Mouse (Mus musculus): ENCODE results near the gene Olfr965. TPM values are rescaled to one million over a fixed set of nuclear protein-coding genes. Genes with fewer than 3 reads are reported as not detected.
"Not testable (repeated sequence)": the region's sequence is repeated elsewhere in the genome, so short reads cannot be mapped to it uniquely, and the experiment has no call there.

Gene Olfr965
- not detected for polyA plus RNA-seq (2017; shearing (Covaris generic))

- no peak for ATAC-seq
These were observed at the start of gene Olfr965 for GRCm38 (mm10) chr9:39711053-39711452. Gene Olfr965 (plus strand): TSS chr9:39711353.

GRCm38 (mm10) chr9:39666905-39667304, 44.2 kb upstream of the Olfr965 start, which contains the start of gene Olfr963:
Gene Olfr963 (plus strand): TSS chr9:39667205.
- no peak for ATAC-seq

- no peak for ATAC-seq
These were observed 41.4 kb upstream of the Olfr965 start for GRCm38 (mm10) chr9:39669723-39670122.

GRCm38 (mm10) chr9:39674820-39675219, 36.3 kb upstream of the Olfr965 start:
- no peak for ATAC-seq

GRCm38 (mm10) chr9:39678557-39678956, 32.6 kb upstream of the Olfr965 start:
- ATAC-seq = no peak

GRCm38 (mm10) chr9:39679280-39679679, 31.9 kb upstream of the Olfr965 start:
- no peak for ATAC-seq

- ATAC-seq = not testable (repeated sequence)
These were observed 10.0 kb upstream of the Olfr965 start for GRCm38 (mm10) chr9:39701123-39701522.

GRCm38 (mm10) chr9:39707017-39707416, 4.1 kb upstream of the Olfr965 start, which contains the start of gene Olfr149:
Gene Olfr149 (minus strand): TSS chr9:39707117.
- ATAC-seq = no peak

GRCm38 (mm10) chr9:39708958-39709357, 2.2 kb upstream of the Olfr965 start:
- ATAC-seq = no peak

- no peak for ATAC-seq
These were observed 19.5 kb downstream of the Olfr965 start, which contains the start of gene Olfr150 for GRCm38 (mm10) chr9:39730678-39731077. Gene Olfr150 (plus strand): TSS chr9:39730978.

- no peak for ATAC-seq
These were observed 29.6 kb downstream of the Olfr965 start for GRCm38 (mm10) chr9:39740741-39741140.

GRCm38 (mm10) chr9:39745949-39746348, 34.8 kb downstream of the Olfr965 start, which contains the start of gene Olfr967:
Gene Olfr967 (plus strand): TSS chr9:39746249.
- no peak for ATAC-seq

- ATAC-seq = no peak
These were observed 35.3 kb downstream of the Olfr965 start for GRCm38 (mm10) chr9:39746428-39746827.

Other genes starting within 250 kb of the Olfr965 start
- gene Olfr955, start 239.4 kb upstream of the Olfr965 start, polyA plus RNA-seq (2017; shearing (Covaris generic)) = not detected
- not detected for gene Olfr44, start 217.4 kb upstream of the Olfr965 start, polyA plus RNA-seq (2017; shearing (Covaris generic))
- gene Olfr957, start 195.5 kb upstream of the Olfr965 start, polyA plus RNA-seq (2017; shearing (Covaris generic)) = not detected
- gene Olfr958, start 157.3 kb upstream of the Olfr965 start, polyA plus RNA-seq (2017; shearing (Covaris generic)) = not detected
- not detected for gene Olfr959, start 135.8 kb upstream of the Olfr965 start, polyA plus RNA-seq (2017; shearing (Covaris generic))
- gene AW551984, start 107.0 kb upstream of the Olfr965 start, polyA plus RNA-seq (2017; shearing (Covaris generic)) = not detected
- not detected for gene Olfr148, start 100.7 kb upstream of the Olfr965 start, polyA plus RNA-seq (2017; shearing (Covaris generic))
- not detected for gene Olfr960, start 90.0 kb upstream of the Olfr965 start, polyA plus RNA-seq (2017; shearing (Covaris generic))
- not detected for gene Olfr961, start 66.3 kb upstream of the Olfr965 start, polyA plus RNA-seq (2017; shearing (Covaris generic))
- not detected for gene Olfr963, start 44.1 kb upstream of the Olfr965 start, polyA plus RNA-seq (2017; shearing (Covaris generic))
- gene Olfr149, start 4.2 kb upstream of the Olfr965 start, polyA plus RNA-seq (2017; shearing (Covaris generic)) = not detected
- gene Olfr150, start 19.6 kb downstream of the Olfr965 start, polyA plus RNA-seq (2017; shearing (Covaris generic)) = under 1 TPM in 1 of 2 experiments, not detected in 1; 0.35 TPM
- gene Olfr967, start 34.9 kb downstream of the Olfr965 start, polyA plus RNA-seq (2017; shearing (Covaris generic)) = not detected
- not detected for gene Olfr968, start 71.9 kb downstream of the Olfr965 start, polyA plus RNA-seq (2017; shearing (Covaris generic))
- not detected for gene Olfr969, start 79.6 kb downstream of the Olfr965 start, polyA plus RNA-seq (2017; shearing (Covaris generic))
- not detected for gene Olfr970, start 97.5 kb downstream of the Olfr965 start, polyA plus RNA-seq (2017; shearing (Covaris generic))
- gene Olfr971, start 125.5 kb downstream of the Olfr965 start, polyA plus RNA-seq (2017; shearing (Covaris generic)) = not detected
- not detected for gene Olfr972, start 155.1 kb downstream of the Olfr965 start, polyA plus RNA-seq (2017; shearing (Covaris generic))
- gene Olfr229, start 196.0 kb downstream of the Olfr965 start, polyA plus RNA-seq (2017; shearing (Covaris generic)) = not detected
- gene Olfr974, start 226.1 kb downstream of the Olfr965 start, polyA plus RNA-seq (2017; shearing (Covaris generic)) = under 1 TPM in 1 of 2 experiments, not detected in 1; 0.09 TPM
- not detected for gene Olfr975, start 240.7 kb downstream of the Olfr965 start, polyA plus RNA-seq (2017; shearing (Covaris generic))
- not detected for gene Olfr976, start 249.8 kb downstream of the Olfr965 start, polyA plus RNA-seq (2017; shearing (Covaris generic))

All from CD4-positive, CD25-positive, alpha-beta regulatory T cell, adult 4 months (primary cell).